8 mouse cellular contexts compared by ENCODE assay signal in genomic region chr2:181537444-181538047, GRCm38 (mm10). TPM values are rescaled to one million over a fixed set of nuclear protein-coding genes. Genes with fewer than 3 reads are reported as not detected.
DNase-seq lines count a peak whose midpoint lies in the region; ATAC-seq lines count a peak whose summit lies in the region.

No protein-coding gene starts in this region.

- H3K4me3 ChIP-seq in forebrain, embryonic 16.5 days (replicated peaks; ENCODE audit: low read length), result no peak overlapping the region

- peak; percentile 75; the same call in 1 of the 2 replicates for ATAC-seq in forebrain, embryonic 16.5 days

- peak overlapping the region; percentile 66 for H3K27ac ChIP-seq in forebrain, embryonic 16.5 days (ENCODE audit: low read length)

- H3K4me2 ChIP-seq in forebrain, embryonic 16.5 days (ENCODE audit: low read length), result no peak overlapping the region

- peak; percentile 8 to 52 for DNase-seq in kidney, postnatal 25 days
- DNase-seq in kidney, postnatal 14 days, result no peak
- DNase-seq in heart, postnatal 4 days, result peak; percentile 38
- DNase-seq in left cerebral cortex, adult 9 months (ENCODE audit: low spot score in 2 of 2), result peak; percentile 64 to 78
- DNase-seq in lung, postnatal 36 days, result peak; percentile 48
- DNase-seq in skeletal muscle tissue, adult 2 months (ENCODE audit: low read depth, low spot score), result peak; percentile 55
- no peak for DNase-seq in urinary bladder, postnatal 10 days (ENCODE audit: low spot score)

- H3K36me3 ChIP-seq in forebrain, embryonic 16.5 days (ENCODE audit: control insufficient read depth, insufficient read depth), result no peaks in the 10 kb centered on the region

- H3K4me1 ChIP-seq in forebrain, embryonic 16.5 days (replicated peaks; ENCODE audit: control insufficient read depth, insufficient read depth, low read length), result peaks cover 7% of the 10 kb centered on the region

- no peak overlapping the region for H3K9ac ChIP-seq in forebrain, embryonic 16.5 days (replicated peaks; ENCODE audit: low read depth, low read length)

- 70% methylated on average over 2 of the region's 2 CpGs for WGBS in forebrain, embryonic 16.5 days

- H3K9me3 ChIP-seq in forebrain, embryonic 16.5 days (ENCODE audit: control insufficient read depth, low read length), result no peaks in the 10 kb centered on the region

- no peaks in the 10 kb centered on the region for H3K27me3 ChIP-seq in forebrain, embryonic 16.5 days (replicated peaks; ENCODE audit: control insufficient read depth, insufficient read depth, low read length)

RNA-seq across cellular contexts. Expression of gene Dnajc5, which starts 17.3 kb away (rescaled TPM):
- polyA plus RNA-seq in forebrain, embryonic 16.5 days (2015; fragmentation: Nextera tagmentation; extraction: Ambion mirVana), result 221 and 239 TPM in 2 replicates
- 100 to 1,000 TPM; 111 to 119 TPM for total RNA-seq in heart, postnatal 4 days (2021)

RNA-seq across cellular contexts. Expression of gene Tpd52l2, which starts 40.6 kb away (rescaled TPM):
- polyA plus RNA-seq in forebrain, embryonic 16.5 days (2015; fragmentation: Nextera tagmentation; extraction: Ambion mirVana), result 135 and 139 TPM in 2 replicates
- 10 to 100 TPM; 65.9 to 72.7 TPM for total RNA-seq in heart, postnatal 4 days (2021)

RNA-seq across cellular contexts. Expression of gene Abhd16b, which starts 44.5 kb away (rescaled TPM):
- not detected in 2 replicates for polyA plus RNA-seq in forebrain, embryonic 16.5 days (2015; fragmentation: Nextera tagmentation; extraction: Ambion mirVana)
- not detected for total RNA-seq in heart, postnatal 4 days (2021)

RNA-seq across cellular contexts. Expression of gene Uckl1, which starts 47.1 kb away (rescaled TPM):
- polyA plus RNA-seq in forebrain, embryonic 16.5 days (2015; fragmentation: Nextera tagmentation; extraction: Ambion mirVana), result 58.5 and 69.8 TPM in 2 replicates
- total RNA-seq in heart, postnatal 4 days (2021), result 10 to 100 TPM; 50.2 to 54.5 TPM

RNA-seq across cellular contexts. Expression of gene Prpf6, which starts 54.1 kb away (rescaled TPM):
- 74.5 and 80.1 TPM in 2 replicates for polyA plus RNA-seq in forebrain, embryonic 16.5 days (2015; fragmentation: Nextera tagmentation; extraction: Ambion mirVana)
- total RNA-seq in heart, postnatal 4 days (2021), result 10 to 100 TPM; 35.1 to 36.1 TPM

Comparison
In these comparisons a context has a peak if more than half of its experiments do, and no peak if none do; other contexts are left out.
1. DNase-seq: peak in kidney, postnatal 25 days (2 of 2), heart, postnatal 4 days (single experiment), left cerebral cortex, adult 9 months (2 of 2), lung, postnatal 36 days (single experiment) and skeletal muscle tissue, adult 2 months (single experiment); none in kidney, postnatal 14 days (single experiment) and urinary bladder, postnatal 10 days (single experiment).